Mouse (Mus musculus) heart, adult 8-10 months (tissue): ENCODE measurements at regions not wholly inside any gene's neighbourhood (a gene's known extent, or its start where the extent isn't known, plus 50 kb on each side); places are given as distances from the start of the nearest gene placed in this dataset.

Source experiments
- DNase-seq: peaks from one replicate; pipeline ENCODE4 v3.0.0; 2022; ENCODE audit warnings: low spot score

- DNase-seq: no peak
Observed at GRCm38 (mm10) chr12:26068685-26069008, 346.4 kb downstream of the Rnf144a start.

GRCm38 (mm10) chr12:26067866-26068684 is 347.0 kb downstream of the Rnf144a start:
- DNase-seq: no peak

- DNase-seq: no peak
Observed at GRCm38 (mm10) chr12:26060378-26060777, 354.7 kb downstream of the Rnf144a start.

- no peak for DNase-seq
Observed at GRCm38 (mm10) chr12:26059090-26059489, 356.0 kb downstream of the Rnf144a start.

GRCm38 (mm10) chr12:26057491-26058054 is 357.5 kb downstream of the Rnf144a start:
- DNase-seq: no peak

- no peak for DNase-seq
Observed at GRCm38 (mm10) chr12:26046991-26047390, 368.1 kb downstream of the Rnf144a start.

- DNase-seq: no peak
Observed at GRCm38 (mm10) chr12:26045321-26045720, 369.7 kb downstream of the Rnf144a start.

GRCm38 (mm10) chr12:26012951-26013350 is 402.1 kb downstream of the Rnf144a start:
- DNase-seq: no peak

GRCm38 (mm10) chr12:25994063-25994462 is 421.0 kb downstream of the Rnf144a start:
- no peak for DNase-seq

GRCm38 (mm10) chr12:25991801-25992525 is 423.1 kb downstream of the Rnf144a start:
- no peak for DNase-seq

GRCm38 (mm10) chr12:25982545-25982944 is 432.5 kb downstream of the Rnf144a start:
- no peak for DNase-seq

- no peak for DNase-seq
Observed at GRCm38 (mm10) chr12:25978335-25978734, 436.7 kb downstream of the Rnf144a start.

GRCm38 (mm10) chr12:25958584-25958983 is 456.5 kb downstream of the Rnf144a start:
- no peak for DNase-seq

GRCm38 (mm10) chr12:25957547-25957946 is 457.5 kb downstream of the Rnf144a start:
- no peak for DNase-seq

GRCm38 (mm10) chr12:25947107-25947506 is 467.9 kb downstream of the Rnf144a start:
- no peak for DNase-seq

GRCm38 (mm10) chr12:25946121-25946520 is 468.9 kb downstream of the Rnf144a start:
- no peak for DNase-seq

- no peak for DNase-seq
Observed at GRCm38 (mm10) chr12:25938856-25939255, 476.2 kb downstream of the Rnf144a start.

GRCm38 (mm10) chr12:25934946-25935345 is 480.1 kb downstream of the Rnf144a start:
- DNase-seq: no peak

GRCm38 (mm10) chr12:25934526-25934925 is 480.5 kb downstream of the Rnf144a start:
- DNase-seq: no peak

- no peak for DNase-seq
Observed at GRCm38 (mm10) chr12:25926367-25926766, 488.7 kb downstream of the Rnf144a start.

- no peak for DNase-seq
Observed at GRCm38 (mm10) chr12:25924526-25924925, 490.5 kb downstream of the Rnf144a start.

GRCm38 (mm10) chr12:25923772-25924171 is 491.3 kb downstream of the Rnf144a start:
- DNase-seq: no peak

GRCm38 (mm10) chr12:25905614-25906013 is 509.4 kb downstream of the Rnf144a start:
- no peak for DNase-seq
